Mouse (Mus musculus): ENCODE data around the gene Tagap1. TPM values are rescaled to one million over a fixed set of nuclear protein-coding genes. Genes with fewer than 3 reads are reported as not detected.
A peak's percentile ranks its signal among the peaks of the same experiment; 100 is the strongest.
"Not testable (repeated sequence)": the region's sequence is repeated elsewhere in the genome, so short reads cannot be mapped to it uniquely, and the experiment has no call there.

Tagap1 gene
- polyA plus RNA-seq, 1 experiment, result 12.2 TPM

- H3K36me3 ChIP-seq (ENCODE audit: control insufficient read depth, insufficient read depth); H3K79me2 ChIP-seq (ENCODE audit: control insufficient read depth, insufficient read depth); H3K27me3 ChIP-seq (ENCODE audit: control insufficient read depth, insufficient read depth, insufficient read length); H3ac ChIP-seq (ENCODE audit: control insufficient read depth, insufficient read length); H3K4me2 ChIP-seq (ENCODE audit: low read depth): not testable (repeated sequence)
- peak within 1 kb of the TSS; percentile 20 for H3K4me3 ChIP-seq
These were observed 17.6 kb upstream of the Tagap1 start, which contains the start of gene Gm49721 for GRCm38 (mm10) chr17:6978287-6979248. Gene Gm49721, plus strand, starts transcription at chr17:6978904.

- H3K79me2 ChIP-seq (ENCODE audit: control insufficient read depth, insufficient read depth); H3K4me2 ChIP-seq (ENCODE audit: low read depth); H3K27me3 ChIP-seq (ENCODE audit: control insufficient read depth, insufficient read depth, insufficient read length); H3K36me3 ChIP-seq (ENCODE audit: control insufficient read depth, insufficient read depth); H3K4me3 ChIP-seq; H3ac ChIP-seq (ENCODE audit: control insufficient read depth, insufficient read length): not testable (repeated sequence)
These were observed 14.0 kb upstream of the Tagap1 start for GRCm38 (mm10) chr17:6974985-6975384.

GRCm38 (mm10) chr17:6972836-6973396 is 12.0 kb upstream of the Tagap1 start:
- not testable (repeated sequence) for H3K36me3 ChIP-seq (ENCODE audit: control insufficient read depth, insufficient read depth); H3ac ChIP-seq (ENCODE audit: control insufficient read depth, insufficient read length); H3K27me3 ChIP-seq (ENCODE audit: control insufficient read depth, insufficient read depth, insufficient read length); H3K79me2 ChIP-seq (ENCODE audit: control insufficient read depth, insufficient read depth); H3K4me2 ChIP-seq (ENCODE audit: low read depth); H3K4me3 ChIP-seq

GRCm38 (mm10) chr17:6971238-6971637 is 10.3 kb upstream of the Tagap1 start:
- not testable (repeated sequence) for H3K27me3 ChIP-seq (ENCODE audit: control insufficient read depth, insufficient read depth, insufficient read length); H3ac ChIP-seq (ENCODE audit: control insufficient read depth, insufficient read length); H3K4me2 ChIP-seq (ENCODE audit: low read depth); H3K36me3 ChIP-seq (ENCODE audit: control insufficient read depth, insufficient read depth); H3K4me3 ChIP-seq; H3K79me2 ChIP-seq (ENCODE audit: control insufficient read depth, insufficient read depth)

- not testable (repeated sequence) for H3K4me3 ChIP-seq; H3K79me2 ChIP-seq (ENCODE audit: control insufficient read depth, insufficient read depth); H3K36me3 ChIP-seq (ENCODE audit: control insufficient read depth, insufficient read depth); H3K27me3 ChIP-seq (ENCODE audit: control insufficient read depth, insufficient read depth, insufficient read length); H3ac ChIP-seq (ENCODE audit: control insufficient read depth, insufficient read length); H3K4me2 ChIP-seq (ENCODE audit: low read depth)
These were observed 9.4 kb upstream of the Tagap1 start, which contains the start of gene Rnaset2b for GRCm38 (mm10) chr17:6970334-6970733. Gene Rnaset2b, plus strand, starts transcription at chr17:6970634.

- H3K36me3 ChIP-seq (ENCODE audit: control insufficient read depth, insufficient read depth); H3K27me3 ChIP-seq (ENCODE audit: control insufficient read depth, insufficient read depth, insufficient read length); H3K4me2 ChIP-seq (ENCODE audit: low read depth); H3K4me3 ChIP-seq; H3K79me2 ChIP-seq (ENCODE audit: control insufficient read depth, insufficient read depth); H3ac ChIP-seq (ENCODE audit: control insufficient read depth, insufficient read length): not testable (repeated sequence)
These were observed 6.7 kb upstream of the Tagap1 start for GRCm38 (mm10) chr17:6967673-6968072.

GRCm38 (mm10) chr17:6965364-6965763 is 4.4 kb upstream of the Tagap1 start:
- not testable (repeated sequence) for H3K27me3 ChIP-seq (ENCODE audit: control insufficient read depth, insufficient read depth, insufficient read length); H3K36me3 ChIP-seq (ENCODE audit: control insufficient read depth, insufficient read depth); H3K4me3 ChIP-seq; H3K4me2 ChIP-seq (ENCODE audit: low read depth); H3ac ChIP-seq (ENCODE audit: control insufficient read depth, insufficient read length); H3K79me2 ChIP-seq (ENCODE audit: control insufficient read depth, insufficient read depth)

GRCm38 (mm10) chr17:6962936-6963335 is 2.0 kb upstream of the Tagap1 start:
- not testable (repeated sequence) for H3ac ChIP-seq (ENCODE audit: control insufficient read depth, insufficient read length)

GRCm38 (mm10) chr17:6962339-6962738 is 1.4 kb upstream of the Tagap1 start:
- H3K27me3 ChIP-seq (ENCODE audit: control insufficient read depth, insufficient read depth, insufficient read length); H3K79me2 ChIP-seq (ENCODE audit: control insufficient read depth, insufficient read depth); H3K36me3 ChIP-seq (ENCODE audit: control insufficient read depth, insufficient read depth); H3ac ChIP-seq (ENCODE audit: control insufficient read depth, insufficient read length); H3K4me3 ChIP-seq; H3K4me2 ChIP-seq (ENCODE audit: low read depth): not testable (repeated sequence)

More at GRCm38 (mm10) chr17:6962936-6963335, 2.0 kb upstream of the Tagap1 start:
- H3K79me2 ChIP-seq (ENCODE audit: control insufficient read depth, insufficient read depth); H3K4me3 ChIP-seq; H3K36me3 ChIP-seq (ENCODE audit: control insufficient read depth, insufficient read depth); H3K4me2 ChIP-seq (ENCODE audit: low read depth); H3K27me3 ChIP-seq (ENCODE audit: control insufficient read depth, insufficient read depth, insufficient read length): not testable (repeated sequence)

GRCm38 (mm10) chr17:6961181-6962000 is 435 bp upstream of the Tagap1 start:
- not testable (repeated sequence) for H3K4me3 ChIP-seq; H3K36me3 ChIP-seq (ENCODE audit: control insufficient read depth, insufficient read depth); H3K27me3 ChIP-seq (ENCODE audit: control insufficient read depth, insufficient read depth, insufficient read length); H3K4me2 ChIP-seq (ENCODE audit: low read depth); H3K79me2 ChIP-seq (ENCODE audit: control insufficient read depth, insufficient read depth)
- peak overlapping the region; percentile 47 for H3ac ChIP-seq (ENCODE audit: control insufficient read depth, insufficient read length)

GRCm38 (mm10) chr17:6960349-6960748 is 607 bp downstream of the Tagap1 start:
- not testable (repeated sequence) for H3K27me3 ChIP-seq (ENCODE audit: control insufficient read depth, insufficient read depth, insufficient read length); H3K36me3 ChIP-seq (ENCODE audit: control insufficient read depth, insufficient read depth); H3K79me2 ChIP-seq (ENCODE audit: control insufficient read depth, insufficient read depth)
- Histone ChIP-seq H3K4me2 (ENCODE audit: low read depth) (peak overlapping the region; percentile 48), H3K4me3 (peak overlapping the region; percentile 22), H3ac (ENCODE audit: control insufficient read depth, insufficient read length) (peak overlapping the region; percentile 47)

GRCm38 (mm10) chr17:6959543-6960259 is 1.3 kb downstream of the Tagap1 start:
- H3K79me2 ChIP-seq (ENCODE audit: control insufficient read depth, insufficient read depth); H3K36me3 ChIP-seq (ENCODE audit: control insufficient read depth, insufficient read depth); H3K27me3 ChIP-seq (ENCODE audit: control insufficient read depth, insufficient read depth, insufficient read length); H3ac ChIP-seq (ENCODE audit: control insufficient read depth, insufficient read length): not testable (repeated sequence)
- peak overlapping the region; percentile 22 for H3K4me3 ChIP-seq
- peak overlapping the region; percentile 62 for H3K4me2 ChIP-seq (ENCODE audit: low read depth)
